ENCODE assay signal across 8 mouse cellular contexts in the genomic region with DNA sequence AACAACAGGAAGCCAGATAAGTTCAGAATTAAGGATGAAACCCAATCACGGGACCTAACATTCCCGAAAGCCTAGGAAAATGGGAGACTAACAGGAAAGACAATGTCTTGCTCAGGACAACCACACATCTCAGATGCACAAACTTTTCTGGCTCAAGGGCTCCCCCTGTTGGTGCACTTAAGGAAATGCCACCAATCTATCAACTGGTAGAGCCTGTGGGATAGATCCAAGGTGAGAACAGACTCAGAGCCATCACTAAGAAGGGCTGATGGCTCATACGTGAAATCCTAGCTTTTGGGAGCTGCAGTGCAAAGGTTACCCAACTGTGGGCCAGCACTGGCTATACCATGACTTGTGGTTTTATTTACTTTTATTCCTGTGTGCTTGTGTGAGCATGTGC. TPM values are rescaled to one million over a fixed set of nuclear protein-coding genes. Genes with fewer than 3 reads are reported as not detected.
DNase-seq lines count a peak whose midpoint lies in the region; ATAC-seq and TF ChIP-seq lines count a peak whose summit lies in the region.

No protein-coding gene starts in this region.

- H3K9me3 ChIP-seq in forebrain, embryonic 10.5 days, result no peaks in the 10 kb centered on the region
- H3K9me3 ChIP-seq in forebrain, embryonic 13.5 days (replicated peaks), result no peaks in the 10 kb centered on the region
- H3K9me3 ChIP-seq in forebrain, postnatal 0 days (ENCODE audit: low read length), result no peaks in the 10 kb centered on the region
- no peaks in the 10 kb centered on the region for H3K9me3 ChIP-seq in hindbrain, embryonic 15.5 days

- intact Hi-C loops in left cerebral cortex, adult 2 months (cut with DNase I), result loop anchor here (1.0 to 5.0 kb wide), 2 partner anchors 32 to 169 kb away; partner anchors contain the start of gene Cdc42ep2

- no peak overlapping the region for H3K4me3 ChIP-seq in forebrain, embryonic 10.5 days
- no peak overlapping the region for H3K4me3 ChIP-seq in forebrain, embryonic 13.5 days
- H3K4me3 ChIP-seq in forebrain, postnatal 0 days (ENCODE audit: low read depth, low read length), result no peak overlapping the region
- H3K4me3 ChIP-seq in hindbrain, embryonic 15.5 days, result no peak overlapping the region
- H3K4me3 ChIP-seq in left cerebral cortex, adult 2 months, result no peak overlapping the region
- H3K4me3 ChIP-seq in spleen, adult 2 months (ENCODE audit: extremely low read depth, insufficient read depth, insufficient read length), result no peak overlapping the region

- peak; percentile 68 for DNase-seq in forebrain, embryonic 10.5 days (ENCODE audit: extremely low spot score, low spot score)
- DNase-seq in cerebellum, adult 11 months, result peak; percentile 83
- peak; percentile 75 for DNase-seq in forebrain, postnatal 0 days
- peak; percentile 75 for DNase-seq in left cerebral cortex, adult 2 months (ENCODE audit: extremely low spot score in 1 of 2, low spot score in 2 of 2)
- DNase-seq in spleen, adult 2 months (ENCODE audit: low read depth in 1 of 2, low spot score in 2 of 2), result peak; percentile 28 to 67

- no peak overlapping the region for H3K4me2 ChIP-seq in forebrain, embryonic 13.5 days
- no peak overlapping the region for H3K4me2 ChIP-seq in forebrain, postnatal 0 days (ENCODE audit: low read depth)
- no peak overlapping the region for H3K4me2 ChIP-seq in hindbrain, embryonic 15.5 days

- no peak overlapping the region for H3K27ac ChIP-seq in forebrain, embryonic 10.5 days
- no peak overlapping the region for H3K27ac ChIP-seq in forebrain, embryonic 13.5 days
- no peak overlapping the region for H3K27ac ChIP-seq in forebrain, postnatal 0 days (ENCODE audit: low read depth, low read length)
- no peak overlapping the region for H3K27ac ChIP-seq in hindbrain, embryonic 15.5 days (replicated peaks)
- no peak overlapping the region for H3K27ac ChIP-seq in left cerebral cortex, adult 2 months
- H3K27ac ChIP-seq in spleen, adult 2 months (ENCODE audit: insufficient read depth, low read length), result no peak overlapping the region

- ATAC-seq in forebrain, embryonic 13.5 days, result no peak
- peak; percentile 47; the same call in 1 of the 2 replicates for ATAC-seq in forebrain, postnatal 0 days
- 0 out of 2 replicates have a peak, but pooled peaks have one; percentile 56 for ATAC-seq in hindbrain, embryonic 15.5 days (ENCODE audit: low FRiP score, low read depth)
- ATAC-seq in megakaryocyte, adult 5-6 weeks (ENCODE audit: poor library complexity, severe bottlenecking), result peak; percentile 87

- TF ChIP-seq POLR2A in spleen, adult 2 months (IDR thresholded peaks at IDR 0.05; ENCODE audit: low read depth, low read length), result no peak

- H3K9ac ChIP-seq in forebrain, embryonic 13.5 days, result no peak overlapping the region
- no peak overlapping the region for H3K9ac ChIP-seq in forebrain, postnatal 0 days
- H3K9ac ChIP-seq in hindbrain, embryonic 15.5 days, result no peak overlapping the region

- peaks cover 11% of the 10 kb centered on the region for H3K4me1 ChIP-seq in forebrain, embryonic 10.5 days
- H3K4me1 ChIP-seq in forebrain, embryonic 13.5 days, result peaks cover 4% of the 10 kb centered on the region
- no peaks in the 10 kb centered on the region for H3K4me1 ChIP-seq in forebrain, postnatal 0 days (ENCODE audit: insufficient read depth)
- H3K4me1 ChIP-seq in hindbrain, embryonic 15.5 days (replicated peaks), result no peaks in the 10 kb centered on the region
- no peaks in the 10 kb centered on the region for H3K4me1 ChIP-seq in spleen, adult 2 months (ENCODE audit: control insufficient read depth, insufficient read depth, insufficient read length)

- WGBS in forebrain, embryonic 10.5 days, result 33% methylated on average over 3 of the region's 3 CpGs
- WGBS in forebrain, embryonic 13.5 days, result 24% methylated on average over 3 of the region's 3 CpGs
- WGBS in forebrain, postnatal 0 days, result 14% methylated on average over 3 of the region's 3 CpGs
- WGBS in hindbrain, embryonic 15.5 days, result 32% methylated on average over 3 of the region's 3 CpGs
- WGBS in spleen, adult 2 months, result 44% methylated on average over 3 of the region's 3 CpGs

- H3K27me3 ChIP-seq in forebrain, embryonic 10.5 days (ENCODE audit: poor library complexity, severe bottlenecking), result no peaks in the 10 kb centered on the region
- no peaks in the 10 kb centered on the region for H3K27me3 ChIP-seq in forebrain, embryonic 13.5 days
- no peaks in the 10 kb centered on the region for H3K27me3 ChIP-seq in forebrain, postnatal 0 days (ENCODE audit: insufficient read depth, low read length)
- H3K27me3 ChIP-seq in hindbrain, embryonic 15.5 days, result no peaks in the 10 kb centered on the region
- H3K27me3 ChIP-seq in spleen, adult 2 months (ENCODE audit: control insufficient read depth, insufficient read depth, low read length), result no peaks in the 10 kb centered on the region

- H3K36me3 ChIP-seq in forebrain, embryonic 10.5 days (replicated peaks), result peaks cover 99% of the 10 kb centered on the region
- H3K36me3 ChIP-seq in forebrain, embryonic 13.5 days (ENCODE audit: poor library complexity, severe bottlenecking), result peaks cover 69% of the 10 kb centered on the region
- peaks cover 18% of the 10 kb centered on the region for H3K36me3 ChIP-seq in forebrain, postnatal 0 days (ENCODE audit: insufficient read depth)
- no peaks in the 10 kb centered on the region; the same call in 1 of the 2 replicates for H3K36me3 ChIP-seq in hindbrain, embryonic 15.5 days
- H3K36me3 ChIP-seq in spleen, adult 2 months (ENCODE audit: control insufficient read depth, insufficient read depth, low read length), result peaks cover 19% of the 10 kb centered on the region

- peak; percentile 82 for TF ChIP-seq CTCF in forebrain, postnatal 0 days (IDR thresholded peaks at IDR 0.05; ENCODE audit: low read depth)
- TF ChIP-seq CTCF in left cerebral cortex, adult 2 months (IDR thresholded peaks at IDR 0.05), result peak; percentile 92
- TF ChIP-seq CTCF in spleen, adult 2 months (IDR thresholded peaks at IDR 0.05; ENCODE audit: extremely low read depth, insufficient read depth, insufficient read length, insufficient replicate concordance), result peak; percentile 56; the same call in 1 of the 2 replicates

RNA-seq across cellular contexts. Expression of gene Pola2, which starts 7.3 kb away (rescaled TPM):
- polyA plus RNA-seq in forebrain, embryonic 10.5 days (2016; fragmentation: Nextera tagmentation; extraction: Ambion mirVana), result 122 and 126 TPM in 2 replicates
- 52.6 and 55.9 TPM in 2 replicates for polyA plus RNA-seq in forebrain, embryonic 13.5 days (2015; fragmentation: Nextera tagmentation; extraction: Ambion mirVana)
- 12.4 and 18.1 TPM in 2 replicates for total RNA-seq in forebrain, postnatal 0 days (2014; rRNA removed)
- 13.7 and 15.3 TPM in 2 replicates for polyA plus RNA-seq in forebrain, postnatal 0 days (2015; fragmentation: Nextera tagmentation; extraction: Ambion mirVana)
- polyA plus RNA-seq in hindbrain, embryonic 15.5 days (2015; fragmentation: Nextera tagmentation; extraction: Ambion mirVana), result 26.7 and 28.1 TPM in 2 replicates
- total RNA-seq in left cerebral cortex, adult 2 months (2021), result 1 to 10 TPM; 5.0 to 6.4 TPM
- total RNA-seq in megakaryocyte, adult 5-6 weeks (2015), result 36.9 and 37.7 TPM in 2 replicates
- 29.0 and 33.7 TPM in 2 replicates for total RNA-seq in megakaryocyte, adult 5-6 weeks (2017)
- polyA plus RNA-seq in spleen, adult 2 months (2012; rRNA removed), result 40.5 and 48.0 TPM in 2 replicates

RNA-seq across cellular contexts. Expression of gene Slc22a20, which starts 29.3 kb away (rescaled TPM):
- not detected in 2 replicates for polyA plus RNA-seq in forebrain, embryonic 10.5 days (2016; fragmentation: Nextera tagmentation; extraction: Ambion mirVana)
- polyA plus RNA-seq in forebrain, embryonic 13.5 days (2015; fragmentation: Nextera tagmentation; extraction: Ambion mirVana), result not detected in 2 replicates
- total RNA-seq in forebrain, postnatal 0 days (2014; rRNA removed), result not detected in 2 replicates
- polyA plus RNA-seq in forebrain, postnatal 0 days (2015; fragmentation: Nextera tagmentation; extraction: Ambion mirVana), result not detected in 2 replicates
- polyA plus RNA-seq in hindbrain, embryonic 15.5 days (2015; fragmentation: Nextera tagmentation; extraction: Ambion mirVana), result not detected in 2 replicates
- total RNA-seq in left cerebral cortex, adult 2 months (2021), result not detected
- total RNA-seq in megakaryocyte, adult 5-6 weeks (2015), result 0.16 and 0.20 TPM in 2 replicates
- 1.1 and 1.2 TPM in 2 replicates for total RNA-seq in megakaryocyte, adult 5-6 weeks (2017)
- polyA plus RNA-seq in spleen, adult 2 months (2012; rRNA removed), result not detected in 2 replicates

RNA-seq across cellular contexts. Expression of gene Cdc42ep2, which starts 32.1 kb away (rescaled TPM):
- polyA plus RNA-seq in forebrain, embryonic 10.5 days (2016; fragmentation: Nextera tagmentation; extraction: Ambion mirVana), result 1.1 and 1.5 TPM in 2 replicates
- 4.2 and 4.6 TPM in 2 replicates for polyA plus RNA-seq in forebrain, embryonic 13.5 days (2015; fragmentation: Nextera tagmentation; extraction: Ambion mirVana)
- 13.3 and 18.4 TPM in 2 replicates for total RNA-seq in forebrain, postnatal 0 days (2014; rRNA removed)
- 13.5 and 15.6 TPM in 2 replicates for polyA plus RNA-seq in forebrain, postnatal 0 days (2015; fragmentation: Nextera tagmentation; extraction: Ambion mirVana)
- polyA plus RNA-seq in hindbrain, embryonic 15.5 days (2015; fragmentation: Nextera tagmentation; extraction: Ambion mirVana), result 19.0 and 20.3 TPM in 2 replicates
- 1 to 10 TPM; 4.7 to 4.9 TPM for total RNA-seq in left cerebral cortex, adult 2 months (2021)
- total RNA-seq in megakaryocyte, adult 5-6 weeks (2015), result 3.0 and 3.4 TPM in 2 replicates
- 1.7 and 1.9 TPM in 2 replicates for total RNA-seq in megakaryocyte, adult 5-6 weeks (2017)
- 8.1 and 8.2 TPM in 2 replicates for polyA plus RNA-seq in spleen, adult 2 months (2012; rRNA removed)

RNA-seq across cellular contexts. Expression of gene Dpf2, which starts 43.9 kb away (rescaled TPM):
- 246 and 247 TPM in 2 replicates for polyA plus RNA-seq in forebrain, embryonic 10.5 days (2016; fragmentation: Nextera tagmentation; extraction: Ambion mirVana)
- polyA plus RNA-seq in forebrain, embryonic 13.5 days (2015; fragmentation: Nextera tagmentation; extraction: Ambion mirVana), result 147 and 169 TPM in 2 replicates
- 52.8 and 64.5 TPM in 2 replicates for total RNA-seq in forebrain, postnatal 0 days (2014; rRNA removed)
- polyA plus RNA-seq in forebrain, postnatal 0 days (2015; fragmentation: Nextera tagmentation; extraction: Ambion mirVana), result 56.8 and 60.1 TPM in 2 replicates
- 111 and 113 TPM in 2 replicates for polyA plus RNA-seq in hindbrain, embryonic 15.5 days (2015; fragmentation: Nextera tagmentation; extraction: Ambion mirVana)
- total RNA-seq in left cerebral cortex, adult 2 months (2021), result 100 to 1,000 TPM in 1 of 2 experiments, 10 to 100 TPM in 1; 94.8 to 100 TPM
- 52.2 and 52.4 TPM in 2 replicates for total RNA-seq in megakaryocyte, adult 5-6 weeks (2015)
- 88.7 and 107 TPM in 2 replicates for total RNA-seq in megakaryocyte, adult 5-6 weeks (2017)
- 59.9 and 74.8 TPM in 2 replicates for polyA plus RNA-seq in spleen, adult 2 months (2012; rRNA removed)

RNA-seq across cellular contexts. Expression of gene Capn1, which starts 59.0 kb away (rescaled TPM):
- polyA plus RNA-seq in forebrain, embryonic 10.5 days (2016; fragmentation: Nextera tagmentation; extraction: Ambion mirVana), result 2.5 and 3.0 TPM in 2 replicates
- polyA plus RNA-seq in forebrain, embryonic 13.5 days (2015; fragmentation: Nextera tagmentation; extraction: Ambion mirVana), result 1.0 and 1.1 TPM in 2 replicates
- 5.5 and 7.7 TPM in 2 replicates for total RNA-seq in forebrain, postnatal 0 days (2014; rRNA removed)
- polyA plus RNA-seq in forebrain, postnatal 0 days (2015; fragmentation: Nextera tagmentation; extraction: Ambion mirVana), result 3.0 and 3.3 TPM in 2 replicates
- polyA plus RNA-seq in hindbrain, embryonic 15.5 days (2015; fragmentation: Nextera tagmentation; extraction: Ambion mirVana), result 4.8 and 5.8 TPM in 2 replicates
- total RNA-seq in left cerebral cortex, adult 2 months (2021), result 10 to 100 TPM; 20.8 to 23.1 TPM
- total RNA-seq in megakaryocyte, adult 5-6 weeks (2015), result 31.1 and 32.2 TPM in 2 replicates
- total RNA-seq in megakaryocyte, adult 5-6 weeks (2017), result 53.7 and 54.8 TPM in 2 replicates
- 50.8 and 53.0 TPM in 2 replicates for polyA plus RNA-seq in spleen, adult 2 months (2012; rRNA removed)
